Mouse (Mus musculus) ovary, postnatal 36 days (tissue): ENCODE data around the gene Gpr156.

Experiments
- DNase-seq: peaks from one replicate; pipeline ENCODE4 v3.0.0; 2022; ENCODE audit warnings: low spot score, mixed read lengths

The Gpr156 gene

DNA sequence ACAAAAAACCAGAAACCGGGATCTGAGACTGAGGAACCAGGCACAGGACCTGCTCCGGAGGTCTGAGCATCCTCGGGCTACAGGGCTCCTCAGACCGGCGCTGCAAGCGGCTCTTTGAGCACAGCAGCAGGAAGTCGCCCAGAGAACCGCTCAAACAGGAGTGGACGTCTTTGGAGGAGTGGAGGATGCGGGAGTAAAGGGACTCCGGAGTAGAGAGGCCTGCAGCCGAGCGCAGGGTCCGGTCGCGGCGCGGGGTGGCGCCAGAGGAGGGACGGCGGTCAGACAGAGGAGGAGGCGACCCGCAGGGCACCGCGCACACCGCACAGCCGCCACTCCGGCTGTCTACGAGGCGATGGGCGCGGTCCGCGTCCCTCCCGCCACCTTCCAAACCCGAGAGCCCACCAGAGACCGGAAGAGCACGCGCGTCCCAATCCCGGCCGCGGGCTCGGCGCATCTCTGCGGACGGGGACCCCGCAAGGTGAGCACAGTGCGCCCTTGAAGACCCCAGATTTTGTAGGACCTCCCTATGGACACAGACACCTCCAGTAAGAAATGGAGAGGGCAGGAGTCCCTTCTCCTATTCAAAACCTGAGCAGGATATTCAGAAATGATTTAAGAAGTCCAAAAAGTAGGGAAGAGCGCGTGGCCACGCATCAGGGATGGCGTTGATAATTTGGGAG, at the start of gene Gpr156:
Gene Gpr156, plus strand, starts transcription at position 359 of the 680 bp plus-strand sequence.
- DNase-seq = peak; percentile 58

DNA sequence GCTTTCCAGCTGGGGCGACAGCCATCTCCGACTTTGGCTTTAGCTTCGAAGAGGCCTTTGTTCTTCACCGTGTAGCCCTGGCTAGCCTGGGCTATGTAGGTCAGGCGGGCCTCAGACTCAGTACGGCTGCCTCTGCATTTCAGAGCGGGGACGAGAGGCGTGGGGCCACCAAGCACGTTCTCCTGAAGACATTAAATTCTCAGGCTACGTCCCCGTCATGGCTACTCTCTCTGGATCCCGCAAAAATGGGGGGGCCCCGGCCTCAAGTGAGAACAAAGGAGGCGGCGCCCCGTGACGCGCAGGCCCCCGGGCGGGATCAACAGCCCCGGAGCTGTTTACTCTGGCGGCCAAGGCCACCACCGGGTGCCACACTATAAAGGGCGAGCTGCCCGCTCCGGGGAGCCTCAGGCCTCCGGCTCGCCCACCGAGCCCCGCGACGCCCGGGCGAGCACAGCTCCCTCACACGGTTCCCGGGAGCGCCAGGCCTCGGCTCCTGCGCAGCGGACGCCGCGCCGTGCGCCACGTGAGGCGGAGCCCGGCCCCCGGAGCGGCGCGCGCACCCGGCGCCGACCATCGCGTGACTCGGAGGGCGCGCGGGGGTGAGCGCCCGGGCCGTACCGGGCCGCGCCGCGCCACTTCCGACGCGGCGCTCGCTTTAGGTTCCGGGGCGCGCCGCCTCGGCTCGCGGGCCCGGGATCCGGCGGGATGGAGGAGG, 48.3 kb upstream of the Gpr156 start, which contains the start of gene Lrrc58:
Gene Lrrc58, plus strand, starts transcription at position 599 of the 715 bp plus-strand sequence.
- peak; percentile 86 for DNase-seq

DNA sequence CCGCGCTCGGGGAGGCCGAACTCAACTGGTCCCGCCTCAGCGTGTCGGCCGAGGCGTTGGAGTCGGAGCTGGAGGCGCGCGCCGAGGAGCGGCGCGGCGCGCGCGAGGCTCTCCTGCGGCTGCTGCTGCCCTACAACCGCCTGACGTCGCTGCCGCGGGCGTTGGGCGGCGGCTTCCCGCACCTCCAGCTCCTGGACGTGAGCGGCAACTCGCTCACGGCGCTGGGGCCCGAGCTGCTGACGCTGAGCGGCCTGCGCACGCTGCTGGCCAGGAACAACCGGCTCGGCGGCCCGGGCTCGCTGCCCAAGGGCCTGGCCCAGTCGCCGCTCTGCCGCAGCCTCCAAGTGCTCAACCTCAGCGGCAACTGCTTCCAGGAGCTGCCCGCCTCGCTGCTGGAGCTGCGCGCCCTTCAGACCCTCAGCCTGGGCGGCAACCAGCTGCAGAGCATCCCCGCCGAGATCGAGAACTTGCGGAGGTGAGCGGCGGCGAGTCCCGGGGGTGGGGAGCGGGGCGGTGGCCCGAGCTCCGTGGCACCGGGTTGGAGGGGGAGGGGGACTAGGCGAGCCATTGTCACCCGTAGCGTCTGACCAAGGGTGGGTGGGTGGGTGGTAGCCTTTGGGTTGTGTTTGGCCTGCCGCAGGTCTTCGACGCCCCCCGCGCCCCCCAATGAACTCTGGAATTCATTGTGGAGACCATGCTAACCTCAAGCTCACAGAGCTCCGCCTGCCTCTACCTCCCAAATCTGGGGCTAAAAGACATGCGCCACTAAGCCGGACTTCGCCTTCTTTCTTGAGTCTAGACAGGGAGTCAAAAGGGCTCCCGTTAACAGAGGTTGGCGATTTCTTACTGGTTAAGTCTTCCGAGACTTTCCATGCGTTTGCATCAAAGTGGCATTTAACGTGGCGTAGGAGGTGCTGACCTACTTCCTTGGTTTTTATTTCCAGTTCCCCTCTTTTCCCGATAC, 47.5 kb upstream of the Gpr156 start:
- DNase-seq = no peak

- DNase-seq = no peak
Observed at GRCm38 (mm10) chr16:37869470-37870231, 46.6 kb upstream of the Gpr156 start.

GRCm38 (mm10) chr16:37871112-37871715, 45.1 kb upstream of the Gpr156 start:
- DNase-seq = no peak

- no peak for DNase-seq
Observed at GRCm38 (mm10) chr16:37874501-37875235, 41.6 kb upstream of the Gpr156 start.

DNA sequence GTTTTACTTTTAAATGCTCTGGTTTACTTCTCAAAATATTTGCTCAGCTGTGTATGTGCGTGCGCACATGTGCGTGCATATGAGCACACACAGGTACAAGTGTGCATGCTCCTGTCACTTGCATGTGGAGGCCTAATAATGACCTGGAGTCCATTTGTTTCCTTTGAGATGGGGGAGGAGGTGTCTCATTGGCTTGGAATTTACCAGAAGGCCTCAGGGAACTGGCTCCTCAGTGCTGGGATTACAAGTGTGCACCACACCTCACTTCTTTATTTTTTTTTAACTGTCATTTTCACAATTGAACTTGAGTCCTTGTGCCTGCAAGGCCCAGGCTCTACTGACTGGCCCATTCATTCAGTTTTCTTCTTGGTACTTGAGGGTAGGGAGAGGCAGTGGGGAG, 38.9 kb upstream of the Gpr156 start:
- DNase-seq = no peak

- DNase-seq = no peak
Observed at GRCm38 (mm10) chr16:37878951-37879505, 37.3 kb upstream of the Gpr156 start.

- no peak for DNase-seq
Observed at GRCm38 (mm10) chr16:37879750-37880419, 36.4 kb upstream of the Gpr156 start.

GRCm38 (mm10) chr16:37881168-37881567, 35.1 kb upstream of the Gpr156 start:
- DNase-seq = no peak

DNA sequence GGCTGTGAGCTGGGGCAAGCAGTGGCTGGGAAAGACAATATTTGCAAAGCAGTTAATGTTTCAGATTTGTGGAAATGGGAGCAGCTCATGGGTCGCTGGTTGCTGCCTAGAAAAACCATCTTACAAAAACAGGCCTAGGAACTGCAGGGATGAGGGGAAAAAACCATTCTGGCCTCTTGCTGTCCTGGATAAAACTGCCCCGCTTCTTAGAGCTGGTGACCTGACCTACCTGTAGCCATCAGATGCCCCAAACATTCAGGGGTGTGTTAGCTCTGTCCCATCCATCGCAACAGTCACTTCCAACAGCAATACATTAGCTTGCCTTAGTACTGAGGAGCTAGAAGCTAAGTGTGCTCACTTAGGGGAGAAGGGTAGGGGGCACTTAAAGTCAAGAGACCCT, 27.3 kb upstream of the Gpr156 start:
- DNase-seq = no peak

- DNase-seq = no peak
Observed at GRCm38 (mm10) chr16:37892667-37893066, 23.6 kb upstream of the Gpr156 start.

- DNase-seq = no peak
Observed at GRCm38 (mm10) chr16:37893381-37893780, 22.9 kb upstream of the Gpr156 start.

DNA sequence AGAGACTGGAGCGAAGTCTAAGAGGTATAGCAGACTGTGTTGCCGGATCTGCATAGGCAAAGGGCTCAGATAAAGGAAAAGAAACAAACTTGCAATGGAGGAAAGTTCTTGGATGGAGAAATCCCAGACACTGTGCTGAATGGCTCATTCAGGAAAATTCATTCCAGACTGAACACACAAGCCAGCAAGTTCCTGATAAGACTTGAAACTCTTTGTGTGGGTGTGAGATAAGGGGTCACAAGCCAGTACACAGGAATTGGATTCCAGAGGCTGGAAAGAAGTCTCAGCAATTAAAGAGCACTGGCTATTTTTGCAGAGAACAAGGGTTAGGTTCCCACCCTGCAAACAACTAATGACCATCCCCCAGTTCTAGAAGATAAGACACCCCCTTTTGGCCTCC, 22.4 kb upstream of the Gpr156 start:
- DNase-seq = no peak

GRCm38 (mm10) chr16:37898790-37899189, 17.5 kb upstream of the Gpr156 start:
- no peak for DNase-seq

DNA sequence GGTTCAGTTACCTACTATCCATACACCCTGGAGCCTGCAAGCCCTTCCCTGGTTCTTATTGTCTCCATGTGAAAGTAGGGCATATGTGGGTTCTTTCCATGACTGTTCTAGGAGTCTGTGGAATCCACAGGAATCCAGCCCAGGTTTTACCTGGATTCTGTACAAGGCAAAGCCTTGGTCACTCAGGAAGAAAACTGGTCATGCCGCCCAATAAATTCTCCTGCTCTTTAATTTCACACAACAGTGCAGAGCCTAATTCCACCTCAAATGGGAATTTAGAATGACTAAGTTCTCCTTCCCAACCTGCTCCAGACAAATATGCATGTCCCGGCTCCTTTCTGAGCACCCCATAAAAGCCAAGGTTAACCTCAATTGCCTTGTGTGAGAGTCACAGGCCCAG, 16.9 kb upstream of the Gpr156 start:
- no peak for DNase-seq

GRCm38 (mm10) chr16:37901318-37901717, 15.0 kb upstream of the Gpr156 start:
- DNase-seq = no peak

- DNase-seq = no peak
Observed at GRCm38 (mm10) chr16:37906456-37906855, 9.8 kb upstream of the Gpr156 start.

GRCm38 (mm10) chr16:37911086-37911485, 5.2 kb upstream of the Gpr156 start:
- no peak for DNase-seq

DNA sequence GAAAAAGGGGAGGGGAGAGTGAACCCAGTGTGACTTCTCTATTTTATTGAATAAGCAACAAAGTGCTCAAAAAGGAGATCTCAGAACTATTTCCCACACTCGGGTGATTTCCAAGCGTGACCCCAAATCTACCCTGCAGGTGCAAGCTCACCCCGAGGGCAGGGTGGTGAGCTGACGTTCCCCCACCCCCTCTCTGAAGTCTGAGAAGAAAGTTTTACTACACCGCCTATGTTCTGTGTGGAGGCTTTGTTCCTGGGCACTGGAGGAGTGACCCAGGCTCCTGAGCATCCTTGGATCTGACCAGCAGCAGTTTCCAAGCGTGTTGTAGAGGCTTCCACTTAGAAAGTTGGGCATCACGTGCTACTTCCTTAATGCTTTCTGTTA, 514 bp downstream of the Gpr156 start:
- DNase-seq = no peak
